Mouse (Mus musculus) brain, embryonic 14.5 days (tissue): ENCODE measurements around the gene Card11. TPM values are rescaled to one million over a fixed set of nuclear protein-coding genes. Genes with fewer than 3 reads are reported as not detected.

ENCODE experiments used
- DNase-seq: peaks from one replicate; pipeline ENCODE4 v3.0.0-alpha.2; 2011; ENCODE audit warnings: low read depth
- CTCF ChIP-seq: fragments of 200-500 bp; IDR thresholded peaks from 2 replicates; pipeline ENCODE4 v1.5.1; 2012; ENCODE audit warnings: inconsistent platforms, mild to moderate bottlenecking, moderate library complexity, borderline replicate concordance; ENCODE audit not compliant: insufficient read depth, insufficient read length; ENCODE audit errors: extremely low read depth
- POLR2A ChIP-seq: fragments of 200-500 bp; IDR thresholded peaks from 2 replicates; pipeline ENCODE4 v1.6.1; 2012; ENCODE audit warnings: mild to moderate bottlenecking, inconsistent platforms, borderline replicate concordance; ENCODE audit not compliant: poor library complexity, insufficient read depth, insufficient read length, severe bottlenecking; ENCODE audit errors: extremely low read depth
- polyA plus RNA-seq: library from polyadenylated mRNA; depleted of rRNA; stranded (reverse); fragments of >200 nt; gene quantifications from 2 replicates; pipeline ENCODE4 v1.2.3, GENCODE M21; 2012

The Card11 gene
- polyA plus RNA-seq, 1 experiment = 0.16 TPM

DNA sequence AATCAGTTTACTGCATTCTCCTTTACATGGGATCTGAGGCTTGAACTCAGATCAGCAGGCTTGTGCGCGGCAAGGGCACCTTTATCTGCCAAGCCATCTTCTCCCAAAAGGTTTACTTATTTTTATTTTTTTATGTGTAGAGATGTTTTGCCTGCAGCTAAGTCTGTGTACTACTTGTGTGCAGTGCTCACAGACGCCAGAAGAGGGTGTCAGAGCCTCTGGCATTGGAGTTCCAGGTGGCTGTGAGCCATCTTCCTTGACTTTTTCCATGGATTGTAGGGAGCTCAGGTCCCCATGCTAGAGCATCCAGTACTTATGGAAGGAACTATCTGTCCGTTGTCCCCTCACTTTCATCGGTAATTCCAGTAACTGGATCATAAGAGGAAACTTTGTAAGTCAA, 140.7 kb downstream of the Card11 start:
- DNase-seq = no peak
- no peak for TF ChIP-seq POLR2A
- TF ChIP-seq CTCF = peak; percentile 12; the same call in 1 of the 2 replicates

DNA sequence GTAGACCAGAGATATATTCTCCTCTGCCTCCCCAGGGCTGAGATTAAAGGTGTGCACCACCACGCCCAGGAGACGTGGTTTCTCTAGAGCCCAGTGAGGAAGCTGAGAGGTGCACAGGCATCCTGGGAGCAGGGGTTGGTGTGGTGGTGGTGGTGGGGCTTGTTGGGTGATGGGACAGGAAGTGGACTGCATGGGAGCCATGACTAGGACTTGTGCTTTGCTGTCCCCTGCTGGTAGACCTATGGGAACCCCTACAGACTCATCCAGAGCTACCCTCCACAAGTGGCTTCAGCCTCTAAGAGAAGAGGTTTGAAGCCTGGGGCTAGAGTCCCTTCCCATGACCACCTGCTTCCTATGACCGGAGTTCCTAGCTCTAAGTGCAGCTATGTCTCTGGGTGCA, 142.0 kb downstream of the Card11 start:
- no peak for DNase-seq
- TF ChIP-seq CTCF = no peak
- no peak for TF ChIP-seq POLR2A

DNA sequence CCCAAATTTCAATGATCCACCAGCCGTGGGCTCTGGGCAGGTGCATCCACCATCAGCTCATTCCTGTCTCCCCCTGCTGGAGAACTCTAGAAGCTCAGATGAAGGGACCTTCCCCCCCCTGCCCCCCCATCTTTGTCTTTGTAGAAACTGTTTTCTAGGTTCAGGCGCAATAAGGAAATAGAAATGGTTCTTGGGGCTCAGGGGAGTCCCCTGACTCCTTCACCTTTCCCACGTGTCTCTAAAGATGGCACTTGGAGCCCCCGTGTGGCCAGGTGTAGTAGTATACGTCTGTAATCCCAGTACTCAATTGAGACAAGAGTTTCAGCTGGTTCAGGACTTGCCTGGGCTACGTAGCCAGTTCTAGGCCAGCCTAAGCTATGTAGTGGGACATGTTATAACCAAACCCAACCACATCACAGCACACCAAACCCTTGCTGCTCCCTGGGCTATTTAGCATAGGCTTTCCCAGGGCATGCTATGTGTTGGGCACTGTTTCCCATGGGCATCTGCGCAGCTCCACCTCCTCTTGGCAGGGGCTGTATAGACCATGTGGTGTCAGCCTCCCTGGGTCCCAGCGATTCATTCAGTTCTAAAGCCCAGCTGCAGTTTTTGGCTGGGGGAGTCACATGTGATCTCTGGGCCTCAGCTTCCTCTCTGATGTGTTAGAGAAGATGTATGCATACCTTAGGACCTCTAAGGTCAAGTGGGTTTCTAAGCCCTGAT, 142.8 kb downstream of the Card11 start:
- no peak for TF ChIP-seq POLR2A
- peak; percentile 9; the same call in 1 of the 2 replicates for TF ChIP-seq CTCF
- peak; percentile 32 for DNase-seq

DNA sequence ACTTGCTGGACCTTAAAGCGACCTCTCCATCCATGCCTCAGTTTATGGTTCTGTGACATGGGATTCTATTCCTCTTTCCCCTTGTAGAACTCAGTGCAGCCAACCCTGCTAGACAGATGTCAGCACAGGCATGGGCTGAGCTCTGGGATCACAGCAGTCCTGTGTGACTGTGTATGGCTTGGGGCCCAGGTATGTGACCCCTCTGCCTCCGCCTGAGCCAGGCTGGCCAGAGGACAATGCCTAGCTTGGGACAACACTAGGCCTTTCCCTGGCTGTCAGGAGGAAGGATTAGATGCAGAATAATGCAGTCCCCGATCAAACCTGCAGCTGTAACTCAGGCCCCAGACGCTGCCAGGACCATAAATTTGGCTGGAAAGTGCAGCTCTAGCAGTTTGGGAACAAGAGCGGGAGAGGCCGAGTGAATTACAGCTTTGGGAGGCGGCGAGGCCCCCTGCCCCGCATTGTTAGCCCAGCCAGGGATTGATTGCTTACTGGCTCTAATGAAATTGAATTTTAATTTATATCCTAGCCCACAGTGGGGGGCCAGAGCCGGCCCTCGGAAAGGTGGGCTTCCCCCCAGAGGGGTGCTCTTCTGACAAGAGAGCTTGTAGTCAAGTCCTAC, 144.4 kb downstream of the Card11 start:
- TF ChIP-seq POLR2A (no peak), CTCF (no peak)
- DNase-seq = peak; percentile 31

DNA sequence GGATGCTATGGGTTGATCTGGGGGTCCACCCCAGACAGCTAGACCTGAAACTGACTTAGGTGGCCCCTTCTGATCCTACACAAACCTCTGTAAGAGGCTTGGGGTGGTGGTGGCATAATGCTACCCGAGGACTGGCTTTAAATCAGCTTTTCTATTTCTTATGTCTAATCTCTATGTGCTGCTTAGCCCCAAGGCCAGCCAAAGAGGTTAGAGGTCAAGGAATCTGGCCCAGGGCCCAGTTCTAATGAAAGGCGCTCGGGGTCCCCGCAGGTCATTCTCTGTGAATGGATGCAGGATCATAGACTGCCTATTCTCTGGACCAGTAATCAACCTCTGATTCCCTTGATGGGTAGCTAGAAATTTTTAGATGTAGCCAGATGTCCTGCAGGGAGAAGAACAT, 145.7 kb downstream of the Card11 start:
- DNase-seq = no peak
- no peak for TF ChIP-seq POLR2A
- TF ChIP-seq CTCF = no peak

DNA sequence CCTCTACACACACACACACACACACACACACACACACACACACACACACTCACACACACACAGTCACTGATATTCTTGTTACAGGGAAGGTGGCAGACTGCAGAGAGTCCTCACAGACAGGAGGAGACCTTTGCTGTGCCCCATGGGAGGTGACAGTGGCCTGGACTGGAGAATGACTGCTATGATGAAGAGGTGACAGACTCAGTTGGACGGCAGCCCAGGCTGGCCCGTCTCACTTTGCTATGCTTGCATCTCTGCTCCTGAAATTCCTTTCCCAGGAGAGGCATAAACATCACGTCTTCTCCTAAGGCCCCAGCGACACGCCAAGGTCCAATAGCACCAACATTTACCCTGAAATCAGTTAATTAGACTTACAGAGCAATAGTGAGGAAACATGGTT, 146.7 kb downstream of the Card11 start:
- TF ChIP-seq POLR2A (no peak), CTCF (no peak)
- no peak for DNase-seq

DNA sequence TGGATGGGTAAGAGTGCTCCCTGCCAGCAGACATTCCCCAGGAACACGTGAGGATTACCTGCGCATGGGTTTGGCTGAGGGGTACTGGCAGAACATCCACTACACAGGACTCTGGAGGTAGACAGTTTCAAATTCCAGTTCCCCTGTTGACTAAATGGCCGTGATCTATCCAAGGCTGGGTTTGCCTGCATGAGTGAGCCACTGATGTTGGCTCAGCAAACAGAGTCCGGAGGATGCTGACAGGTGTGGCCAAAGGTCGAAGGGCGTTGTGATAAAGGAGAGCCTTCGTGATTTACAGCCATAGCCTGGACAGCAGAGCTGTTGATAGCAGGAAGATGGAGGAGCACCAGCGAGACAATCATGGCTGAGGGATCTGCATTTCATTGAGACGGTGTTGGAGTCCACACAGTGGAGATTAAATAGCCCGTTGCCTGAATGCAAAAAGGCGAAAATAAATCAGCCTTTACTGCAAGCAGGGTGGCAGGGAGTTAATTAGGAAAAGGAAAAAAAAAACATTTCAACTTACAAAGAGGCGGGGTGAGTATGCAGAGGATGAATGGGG, 147.9 kb downstream of the Card11 start:
- no peak for DNase-seq
- TF ChIP-seq POLR2A = no peak
- TF ChIP-seq CTCF = no peak

DNA sequence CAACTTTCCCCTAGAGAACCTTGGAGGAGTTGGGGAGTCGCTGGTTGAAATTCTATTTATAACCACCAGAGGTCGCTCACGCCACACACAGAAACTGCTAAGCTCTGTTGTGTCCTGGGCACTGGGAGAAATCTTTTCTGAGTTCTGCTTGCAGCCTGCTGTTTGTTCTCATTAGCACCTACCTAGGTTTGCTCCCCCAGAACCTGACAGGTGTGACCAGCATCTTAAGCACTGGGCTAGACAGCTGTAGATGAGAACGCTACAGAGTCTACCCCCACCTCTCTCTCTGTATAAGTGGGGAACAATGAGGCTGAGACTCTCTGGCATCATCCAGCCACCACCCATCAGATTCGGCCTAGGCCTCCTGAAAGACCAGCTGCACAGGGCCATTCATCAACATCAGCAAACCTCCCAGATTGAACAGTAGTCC, 153.1 kb downstream of the Card11 start:
- TF ChIP-seq POLR2A (no peak), CTCF (peak; percentile 92)

DNA sequence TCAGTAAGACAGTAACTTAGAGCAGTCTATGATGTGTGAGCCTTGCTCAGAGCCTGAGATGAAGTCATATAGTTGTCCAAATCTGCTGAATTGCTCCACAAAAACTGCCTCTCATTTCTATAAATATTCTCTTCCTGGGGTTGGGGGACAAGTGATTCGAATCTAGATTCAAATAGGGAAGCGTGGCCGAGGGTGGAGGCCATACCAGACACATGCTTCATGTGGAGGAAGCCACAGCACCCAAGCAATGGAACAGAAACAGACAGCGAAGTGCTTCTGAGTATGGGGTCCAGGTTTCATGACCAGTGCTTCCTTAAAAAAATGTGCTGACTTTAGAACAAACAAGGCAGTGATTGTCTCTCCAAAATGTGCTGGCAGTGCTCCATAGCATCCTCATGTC, 158.4 kb downstream of the Card11 start:
- TF ChIP-seq CTCF (no peak), POLR2A (no peak)
- DNase-seq = no peak

More for the DNA sequence above, 153.1 kb downstream of the Card11 start:
- peak; percentile 87 for DNase-seq

DNA sequence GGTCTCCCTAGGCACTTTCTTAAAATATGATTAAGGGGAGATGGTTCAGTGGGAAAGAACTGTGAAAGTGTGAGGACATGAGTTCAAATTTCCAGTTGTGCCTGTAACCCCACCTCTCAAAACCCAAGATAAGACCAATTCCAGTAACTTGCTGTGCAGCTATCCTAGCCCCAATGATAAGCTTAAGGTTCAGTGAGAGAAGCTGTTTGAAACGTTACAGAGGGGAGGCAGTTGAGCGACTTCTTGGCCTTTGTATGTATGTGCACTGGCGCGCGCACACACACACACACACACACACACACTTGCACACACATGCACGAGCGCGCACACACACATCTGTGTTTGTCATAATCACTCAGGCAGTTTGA, 169.3 kb downstream of the Card11 start:
- TF ChIP-seq CTCF = no peak
- TF ChIP-seq POLR2A = no peak
- no peak for DNase-seq

DNA sequence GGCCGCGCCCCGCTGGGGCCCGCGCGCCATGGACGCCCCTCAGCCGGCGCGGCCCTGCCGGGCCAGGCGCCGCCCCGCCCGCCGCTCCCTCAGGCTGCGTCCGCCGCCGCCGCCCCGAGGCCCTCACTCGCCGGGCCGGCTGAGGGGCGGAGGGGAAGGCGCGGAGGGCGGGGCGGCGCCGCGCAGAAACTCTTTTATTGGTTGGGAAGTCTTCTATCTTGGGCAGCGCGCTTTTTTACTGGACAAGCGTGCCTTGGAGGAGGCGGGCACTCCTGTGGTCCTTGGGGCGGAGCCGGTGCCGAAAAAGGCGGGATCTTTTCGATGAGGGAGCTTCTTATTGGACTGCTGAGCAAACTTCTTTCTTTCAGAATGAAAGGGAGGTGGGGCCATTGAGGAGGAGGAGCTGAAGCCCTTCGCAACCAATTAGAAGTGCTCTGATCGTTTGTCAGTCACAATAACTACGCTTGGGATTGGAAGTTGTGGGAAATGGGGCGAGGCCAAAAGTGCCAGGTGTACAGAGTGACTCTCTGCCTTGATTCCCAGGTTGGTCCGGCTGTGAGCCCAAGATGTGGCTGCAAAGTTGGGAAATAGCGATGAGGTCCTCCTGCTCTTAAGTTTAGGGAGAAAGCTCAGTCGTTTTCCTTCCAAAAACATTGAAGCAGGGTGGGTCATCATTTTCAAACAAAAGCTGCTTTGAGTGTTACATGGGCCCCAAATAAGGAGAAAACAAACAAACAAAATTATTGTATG, 169.9 kb downstream of the Card11 start, which contains the start of gene Gna12:
Gene Gna12, minus strand, starts transcription at position 118 of the 750 bp plus-strand sequence.
- TF ChIP-seq CTCF (no peak), POLR2A (peak; percentile 74)
- DNase-seq = peak; percentile 100
